Mouse (Mus musculus): ENCODE measurements at regions not wholly inside any gene's neighbourhood (a gene's known extent, or its start where the extent isn't known, plus 50 kb on each side); places are given as distances from the start of the nearest gene placed in this dataset.
"Not testable (repeated sequence)": the region's sequence is repeated elsewhere in the genome, so short reads cannot be mapped to it uniquely, and the experiment has no call there.

- DNase-seq, result no peak
Observed at GRCm38 (mm10) chr1:194565574-194565973, 52.4 kb upstream of the Plxna2 start.

GRCm38 (mm10) chr1:194563946-194564345 is 54.1 kb upstream of the Plxna2 start:
- no peak for DNase-seq

DNA sequence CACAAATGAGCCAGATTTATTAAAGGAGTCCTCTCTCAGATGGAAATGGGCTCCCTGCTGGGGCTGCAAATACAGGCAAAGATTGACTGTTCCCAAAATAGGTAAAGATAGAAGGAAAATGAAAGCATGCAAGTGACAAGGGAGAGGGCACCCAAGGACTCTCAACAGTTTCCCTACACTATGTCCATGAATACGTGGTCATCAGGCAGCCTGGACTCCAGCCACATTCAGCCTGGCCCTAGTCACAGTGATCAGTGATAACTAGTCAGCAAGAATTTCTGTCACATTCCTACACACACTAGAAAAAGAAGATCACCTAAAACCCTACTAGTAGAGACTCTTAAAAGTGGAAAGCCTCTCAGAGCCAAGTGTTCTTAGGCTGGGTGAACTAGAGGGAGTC is 56.9 kb upstream of the Plxna2 start:
- no peak for DNase-seq

DNA sequence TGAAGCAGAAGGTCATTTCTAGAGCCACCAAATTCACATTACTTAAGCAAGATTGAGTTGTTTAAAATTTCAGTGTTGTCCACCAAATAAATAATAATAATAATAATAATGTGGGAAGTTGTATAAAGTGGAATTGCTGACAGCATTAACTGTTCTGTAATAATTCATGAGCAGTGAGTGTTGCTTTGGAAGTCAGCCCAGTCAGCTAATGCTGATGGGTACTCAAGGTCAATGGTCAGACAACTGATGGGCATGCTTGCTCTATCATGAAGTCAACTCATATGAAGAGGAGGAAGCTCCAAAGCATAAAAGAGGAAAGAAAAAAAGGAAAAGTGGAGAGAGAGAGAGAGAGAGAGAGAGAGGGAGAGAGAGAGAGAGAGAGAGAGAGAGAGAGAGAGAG is 69.4 kb upstream of the Plxna2 start:
- DNase-seq, result no peak

GRCm38 (mm10) chr1:194548243-194548642 is 69.8 kb upstream of the Plxna2 start:
- DNase-seq, result no peak

DNA sequence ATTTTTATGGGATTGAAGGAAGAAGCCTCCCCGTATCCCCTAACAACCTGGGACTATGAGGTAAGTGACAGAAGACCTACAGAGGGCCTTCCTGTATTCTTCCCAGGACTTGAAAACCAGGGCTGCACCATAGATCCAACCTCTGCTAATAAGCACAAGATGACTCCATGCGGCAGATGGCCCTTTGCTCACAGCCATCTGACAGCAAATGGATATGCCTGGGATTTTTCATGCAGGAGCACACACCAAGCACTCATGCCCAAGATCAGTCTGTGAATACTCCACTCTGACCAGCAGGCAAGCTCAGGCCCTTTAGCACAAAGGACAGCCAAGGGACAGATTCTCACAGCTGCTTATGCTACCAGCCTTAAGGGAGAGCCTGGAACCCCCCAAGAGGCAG is 77.1 kb upstream of the Plxna2 start:
- DNase-seq, result peak; percentile 53 to 64

- DNase-seq, result peak; percentile 47 to 66
Observed at GRCm38 (mm10) chr1:194527342-194528165, 90.5 kb upstream of the Plxna2 start.

DNA sequence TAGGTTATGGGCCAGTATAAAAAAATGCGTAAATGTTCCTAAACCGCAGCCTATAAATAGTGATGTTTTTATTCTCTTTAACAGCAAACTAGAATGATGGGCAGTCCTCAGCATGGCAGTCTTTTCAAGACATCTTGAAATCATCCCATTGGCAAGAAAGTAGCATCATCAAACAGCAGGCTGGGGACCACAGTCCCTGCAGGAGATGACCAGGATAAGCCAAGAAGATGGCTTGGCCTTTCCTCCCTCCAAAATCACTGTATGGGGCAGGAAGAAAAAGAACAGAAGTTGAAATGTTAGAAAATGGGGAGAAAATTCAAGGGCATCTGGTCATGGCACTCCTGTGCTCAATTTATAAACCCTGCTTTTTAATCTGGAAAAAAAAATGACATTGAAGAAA is 93.0 kb upstream of the Plxna2 start:
- no peak for DNase-seq

GRCm38 (mm10) chr1:194521216-194521615 is 96.8 kb upstream of the Plxna2 start:
- DNase-seq, result no peak

GRCm38 (mm10) chr1:194519509-194520220 is 98.4 kb upstream of the Plxna2 start:
- DNase-seq, result no peak

GRCm38 (mm10) chr1:194516136-194516535 is 101.9 kb upstream of the Plxna2 start:
- no peak for DNase-seq

- no peak for DNase-seq
Observed at GRCm38 (mm10) chr1:194508314-194508713, 109.7 kb upstream of the Plxna2 start.

- no peak for DNase-seq
Observed at GRCm38 (mm10) chr1:194505826-194506225, 112.2 kb upstream of the Plxna2 start.

DNA sequence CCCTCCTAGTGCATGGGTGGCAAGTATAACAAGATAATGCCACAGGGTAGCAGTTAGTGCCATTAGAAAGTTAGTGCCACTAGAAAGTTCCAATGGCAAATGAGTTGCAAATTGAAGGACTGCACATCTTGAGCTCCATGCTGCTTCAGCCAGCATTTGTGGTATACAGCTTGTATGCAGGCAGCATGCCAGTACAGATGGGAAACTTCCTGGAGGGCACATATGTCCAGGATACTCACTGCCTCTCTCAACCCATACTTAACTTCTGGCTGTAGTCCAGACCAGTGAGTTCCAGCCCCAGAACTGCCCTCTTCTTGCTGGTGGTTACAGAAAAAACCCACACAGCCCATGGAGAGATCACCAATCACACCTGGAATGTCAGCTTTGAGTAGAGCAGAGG is 113.8 kb upstream of the Plxna2 start:
- DNase-seq, result peak in 1 of 2 experiments; percentile 12

- no peak for DNase-seq
Observed at GRCm38 (mm10) chr1:194503517-194503916, 114.5 kb upstream of the Plxna2 start.

DNA sequence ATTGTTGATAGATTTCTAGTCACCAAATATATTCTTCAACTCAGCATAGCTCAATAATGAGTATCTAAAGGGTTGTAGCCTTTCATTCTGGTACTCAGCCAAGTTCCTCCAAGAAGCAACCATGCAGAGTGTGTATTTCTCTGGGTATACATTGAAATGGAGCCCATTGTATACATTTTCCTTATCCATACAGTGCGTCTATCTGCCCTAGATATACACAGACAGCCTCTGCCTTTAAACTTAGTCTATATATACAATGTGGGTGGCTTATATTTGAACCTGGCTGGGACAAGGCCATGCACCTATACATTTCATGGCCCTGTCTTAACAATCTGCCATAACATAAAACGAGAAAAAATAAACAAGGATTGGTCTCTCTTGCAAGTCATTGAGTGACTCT is 121.6 kb upstream of the Plxna2 start:
- DNase-seq, result no peak

DNA sequence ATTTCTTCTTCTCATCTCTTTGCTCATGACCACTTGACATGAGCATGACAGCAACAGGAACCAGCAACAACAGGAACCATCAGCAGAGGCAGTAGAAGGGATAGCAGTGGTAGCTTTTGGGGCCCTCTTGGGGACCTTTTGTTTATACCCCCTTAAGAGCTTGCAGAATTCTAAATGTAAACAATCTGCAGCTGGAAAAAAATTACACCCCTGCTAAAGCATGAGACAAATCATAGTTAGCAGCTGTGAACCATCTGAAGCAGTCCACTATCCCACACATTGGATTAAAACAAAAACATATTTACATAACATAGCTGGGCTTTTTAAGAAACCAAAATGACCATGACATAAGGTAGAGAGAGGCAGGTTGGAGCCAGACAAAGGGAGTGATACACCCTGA is 126.9 kb upstream of the Plxna2 start:
- DNase-seq, result no peak

- no peak for DNase-seq
Observed at GRCm38 (mm10) chr1:194488126-194488525, 129.9 kb upstream of the Plxna2 start.

DNA sequence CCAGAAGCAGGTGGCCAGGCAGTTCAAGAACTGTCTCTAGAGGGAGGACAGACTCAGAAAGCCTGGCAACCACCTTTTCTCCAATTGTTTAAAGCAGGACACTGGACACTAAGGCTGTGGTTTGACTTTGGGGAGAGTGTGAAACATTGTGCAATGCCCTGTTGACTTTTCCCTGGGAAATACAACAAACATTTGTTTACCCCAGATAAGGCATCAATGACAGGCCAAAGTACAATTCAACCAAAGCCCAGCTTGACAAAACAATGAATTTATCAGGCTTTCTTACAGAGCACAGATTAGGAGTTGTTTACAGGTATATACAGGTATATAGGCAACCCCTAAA is 135.3 kb upstream of the Plxna2 start:
- DNase-seq, result no peak

DNA sequence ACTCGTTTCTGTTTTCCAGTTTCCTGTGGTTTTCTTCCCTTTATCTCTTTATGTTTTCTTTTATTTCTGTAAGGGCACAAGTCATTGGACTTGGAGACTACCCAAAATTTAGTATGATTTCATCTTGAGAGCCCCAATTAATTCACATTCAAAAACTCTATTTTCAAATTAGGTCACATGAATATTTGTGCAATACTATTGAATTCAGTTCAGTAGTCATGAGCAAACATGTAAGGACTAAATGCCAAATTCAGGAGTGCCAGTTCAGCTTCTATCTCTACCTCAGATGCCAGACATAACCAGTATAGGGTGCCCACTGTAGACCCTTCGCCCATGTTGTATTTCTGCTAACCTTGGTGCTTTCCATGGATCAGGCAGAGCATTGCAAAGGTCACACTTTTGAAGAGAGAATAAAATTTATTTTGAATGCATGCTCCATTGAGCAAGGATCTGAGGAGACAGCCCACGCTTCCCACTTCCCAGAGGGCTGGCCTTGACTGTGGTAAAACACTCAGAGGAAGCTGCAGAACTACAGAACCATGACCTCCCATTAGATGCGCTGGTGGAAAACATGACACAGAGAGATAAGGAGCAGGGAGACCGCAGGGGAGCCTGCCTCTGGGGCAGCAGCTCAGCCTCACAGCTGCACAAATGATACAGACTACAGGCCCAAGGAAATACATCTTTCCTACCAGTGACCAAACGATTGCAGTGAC is 135.9 kb upstream of the Plxna2 start:
- DNase-seq, result no peak

DNA sequence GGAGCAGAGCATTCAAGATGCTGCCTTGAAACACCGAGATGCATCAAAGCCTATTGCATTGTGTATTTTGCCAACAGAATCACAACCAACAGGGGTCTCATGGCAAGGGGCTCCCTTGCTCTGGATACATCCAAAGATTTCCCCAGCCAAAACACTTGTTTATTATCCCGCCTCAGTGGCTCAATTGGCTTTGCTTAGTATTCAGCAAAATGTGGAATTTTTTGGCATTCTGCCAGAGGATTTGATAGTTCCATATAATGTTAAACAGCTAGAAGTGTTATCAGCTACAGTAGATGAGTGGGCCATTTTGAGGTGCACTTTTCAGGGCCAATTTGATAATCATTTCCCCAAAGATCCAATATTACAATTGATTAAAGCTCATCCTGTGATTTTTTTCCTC is 146.7 kb upstream of the Plxna2 start:
- DNase-seq, result not testable (repeated sequence)

GRCm38 (mm10) chr1:194452480-194452879 is 165.5 kb upstream of the Plxna2 start:
- peak in 1 of 2 experiments; percentile 6 for DNase-seq

DNA sequence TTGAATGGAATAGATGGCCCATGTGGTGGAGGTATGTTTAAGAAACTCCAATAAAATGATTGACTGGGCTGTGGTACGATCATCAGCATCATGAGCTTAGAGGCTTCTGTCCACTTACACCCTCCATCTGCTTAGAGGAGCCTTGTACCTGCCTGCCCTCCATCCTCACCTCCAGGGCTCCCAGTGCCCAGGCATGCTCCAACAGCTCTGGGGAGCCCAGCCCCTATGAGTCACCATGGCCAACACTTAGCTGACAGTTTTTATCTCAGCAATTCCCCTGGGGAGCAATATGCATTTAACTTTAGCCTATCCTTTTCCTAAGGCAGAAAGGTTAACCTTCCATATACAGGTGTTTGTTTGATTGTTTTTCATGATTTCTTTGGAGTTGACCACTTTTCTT is 174.3 kb upstream of the Plxna2 start:
- no peak for DNase-seq

DNA sequence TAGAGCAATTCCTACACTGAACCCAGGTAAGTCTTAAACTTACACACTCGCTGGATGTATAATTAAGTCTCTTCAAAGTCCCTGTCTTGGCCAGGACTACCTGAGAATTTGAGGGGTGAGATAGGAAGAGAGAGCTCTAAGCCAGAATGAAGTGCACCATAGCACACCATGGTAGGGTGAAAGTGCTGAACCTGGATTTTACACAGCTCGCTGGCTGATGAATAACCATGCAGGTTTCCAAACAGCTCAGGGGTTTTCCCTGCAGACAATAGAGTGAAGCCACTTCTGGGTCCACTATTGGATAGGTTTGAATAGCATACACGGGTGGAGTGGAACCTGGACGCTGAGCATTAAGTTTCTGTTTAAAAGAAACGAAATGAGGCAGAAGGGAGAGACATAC is 180.7 kb upstream of the Plxna2 start:
- DNase-seq, result no peak
